Mouse (Mus musculus): Measurements from ENCODE around the gene Tmc3.

The Tmc3 gene

GRCm38 (mm10) chr7:83584639-83585471, at the start of gene Tmc3:
Gene Tmc3, plus strand, starts transcription at chr7:83584927.
- no peak for DNase-seq (ENCODE audit: low spot score)

DNA sequence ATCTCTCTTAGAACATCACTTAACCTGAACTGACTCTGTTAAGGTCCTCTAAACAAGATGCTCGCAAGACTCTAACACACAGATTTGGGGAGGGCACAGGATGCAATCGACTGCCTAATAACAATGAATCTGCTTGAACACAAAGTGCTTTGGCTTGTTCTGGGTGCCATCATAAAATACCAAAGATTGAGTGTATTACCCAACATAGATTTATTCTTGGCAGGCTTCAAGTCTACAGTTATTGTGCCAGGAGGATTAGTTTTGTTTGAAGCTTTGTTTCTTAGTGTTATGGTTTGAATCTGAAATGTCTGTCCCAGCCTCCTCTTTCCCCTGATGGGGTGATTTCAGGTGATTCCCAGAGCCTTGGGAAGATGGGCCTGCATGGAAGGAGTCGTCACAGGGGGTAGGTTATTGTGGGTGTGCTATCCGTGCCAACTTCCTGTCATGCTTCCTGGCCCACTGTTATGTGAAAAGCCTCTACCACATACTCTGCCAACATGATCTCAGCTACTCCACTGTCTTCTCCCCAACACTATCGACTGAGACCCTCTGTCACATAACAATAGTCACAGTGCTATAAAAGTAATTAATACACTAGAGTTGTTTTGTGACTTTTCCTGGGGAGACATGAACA, 43.1 kb upstream of the Tmc3 start:
- no peak for DNase-seq (ENCODE audit: low spot score)

- DNase-seq (ENCODE audit: low spot score), result no peak
Measured at GRCm38 (mm10) chr7:83548686-83549352, 35.9 kb upstream of the Tmc3 start.

DNA sequence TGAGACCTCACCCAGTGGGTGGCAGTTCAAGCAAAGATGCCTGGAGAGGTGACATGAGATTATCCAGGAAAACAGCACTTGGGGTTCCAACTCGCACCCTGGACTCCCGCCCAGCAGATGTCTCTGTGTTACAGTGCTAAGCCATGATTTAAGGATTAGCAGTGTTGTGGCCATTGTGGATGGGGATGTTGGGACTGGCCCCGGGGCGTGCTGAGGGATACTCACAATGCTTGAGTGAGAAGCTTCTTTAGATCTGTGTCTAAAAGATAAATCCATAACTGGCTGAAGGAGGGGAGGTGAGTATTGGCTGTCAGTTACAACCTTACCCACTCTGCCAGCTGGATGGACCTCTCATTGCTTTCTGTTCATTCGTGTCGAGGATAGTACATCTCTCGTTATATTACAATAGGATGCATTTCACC, 35.4 kb upstream of the Tmc3 start:
- DNase-seq (ENCODE audit: low spot score), result no peak

GRCm38 (mm10) chr7:83549951-83550407, 34.7 kb upstream of the Tmc3 start:
- DNase-seq (ENCODE audit: low spot score), result peak; percentile 34

GRCm38 (mm10) chr7:83554477-83554876, 30.2 kb upstream of the Tmc3 start:
- DNase-seq (ENCODE audit: low spot score), result no peak

GRCm38 (mm10) chr7:83556488-83556887, 28.2 kb upstream of the Tmc3 start:
- no peak for DNase-seq (ENCODE audit: low spot score)

DNA sequence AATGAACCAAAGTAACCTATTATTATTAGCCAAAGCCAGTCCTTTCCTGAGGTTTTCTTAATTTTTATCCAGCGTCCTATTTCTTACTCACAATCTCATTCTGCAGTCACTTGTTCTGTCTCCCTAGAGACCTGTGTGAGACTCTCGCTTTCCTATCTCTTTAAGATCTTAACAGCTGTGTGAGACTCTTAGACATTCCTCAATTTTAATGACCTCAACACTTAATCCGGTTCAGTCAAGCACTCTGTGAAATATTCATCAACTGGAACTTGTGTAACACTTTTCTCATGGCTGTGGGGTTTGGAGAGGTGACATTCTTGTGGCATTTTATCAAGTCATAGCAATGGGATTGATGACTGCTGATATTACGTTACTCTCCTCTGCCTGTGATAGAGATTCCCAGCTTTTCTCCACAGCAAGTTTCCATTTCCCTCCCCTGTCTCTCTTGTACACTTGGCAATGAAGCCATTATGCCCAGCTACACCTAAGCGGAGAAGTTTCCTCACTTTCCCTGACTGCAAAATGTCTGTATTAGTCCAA, 25.9 kb upstream of the Tmc3 start:
- peak; percentile 10 for DNase-seq (ENCODE audit: low spot score)

- no peak for DNase-seq (ENCODE audit: low spot score)
Measured at GRCm38 (mm10) chr7:83559495-83559894, 25.2 kb upstream of the Tmc3 start.

GRCm38 (mm10) chr7:83561849-83562248, 22.9 kb upstream of the Tmc3 start:
- no peak for DNase-seq (ENCODE audit: low spot score)

DNA sequence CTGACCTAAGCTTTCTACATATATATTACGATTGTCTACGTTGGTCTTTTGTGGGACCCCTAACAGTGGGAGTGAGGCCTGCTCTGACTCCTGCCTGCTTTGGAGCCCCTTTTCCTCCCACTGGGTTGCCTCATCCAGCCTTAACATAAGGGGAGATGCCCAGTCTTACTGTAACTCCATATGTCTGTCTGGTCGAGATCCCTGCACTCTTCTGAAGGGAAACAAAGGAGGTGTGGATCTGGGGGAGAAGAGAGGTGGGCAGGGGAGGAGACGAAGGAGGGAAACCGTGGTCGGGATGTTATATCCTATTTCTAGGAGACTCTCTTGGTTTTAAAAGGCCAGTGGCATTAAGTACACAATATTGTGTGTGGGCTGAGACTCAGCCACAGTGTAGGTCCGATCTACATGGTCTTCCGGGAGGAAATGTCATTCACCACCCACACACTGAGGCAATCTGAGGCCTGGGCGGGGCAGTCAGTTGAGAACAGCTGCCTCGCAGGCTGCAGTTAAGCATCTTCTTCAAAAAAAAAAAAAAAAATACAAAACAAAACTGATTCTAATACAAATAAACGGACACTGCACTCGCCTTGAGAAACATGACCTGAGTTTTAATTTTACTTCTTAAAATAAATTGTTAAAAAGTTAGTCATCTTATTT, 20.0 kb upstream of the Tmc3 start:
- DNase-seq (ENCODE audit: low spot score), result peak; percentile 55

DNA sequence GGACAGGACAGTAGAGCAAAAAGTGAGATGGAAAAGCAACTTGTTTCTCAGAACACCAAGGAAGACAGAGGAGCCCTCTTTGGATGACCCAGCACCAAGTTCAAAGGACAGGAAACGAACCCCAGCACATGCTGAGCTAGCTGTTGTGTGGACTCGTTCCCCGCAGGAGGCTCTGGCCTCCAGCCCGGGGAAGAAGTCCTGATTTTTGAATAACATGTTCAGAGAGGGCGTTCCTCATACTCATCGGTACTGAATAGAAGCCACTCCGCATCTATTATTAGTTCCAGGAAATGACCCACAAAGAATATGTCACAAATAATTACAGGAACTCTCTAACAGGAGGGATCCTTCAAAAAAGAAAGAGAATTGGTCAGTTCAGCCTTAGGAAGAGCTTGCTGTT, 18.8 kb upstream of the Tmc3 start:
- DNase-seq (ENCODE audit: low spot score), result peak; percentile 34

- DNase-seq (ENCODE audit: low spot score), result peak; percentile 36
Measured at GRCm38 (mm10) chr7:83567841-83568500, 16.8 kb upstream of the Tmc3 start.

GRCm38 (mm10) chr7:83568815-83569214, 15.9 kb upstream of the Tmc3 start:
- DNase-seq (ENCODE audit: low spot score), result no peak

DNA sequence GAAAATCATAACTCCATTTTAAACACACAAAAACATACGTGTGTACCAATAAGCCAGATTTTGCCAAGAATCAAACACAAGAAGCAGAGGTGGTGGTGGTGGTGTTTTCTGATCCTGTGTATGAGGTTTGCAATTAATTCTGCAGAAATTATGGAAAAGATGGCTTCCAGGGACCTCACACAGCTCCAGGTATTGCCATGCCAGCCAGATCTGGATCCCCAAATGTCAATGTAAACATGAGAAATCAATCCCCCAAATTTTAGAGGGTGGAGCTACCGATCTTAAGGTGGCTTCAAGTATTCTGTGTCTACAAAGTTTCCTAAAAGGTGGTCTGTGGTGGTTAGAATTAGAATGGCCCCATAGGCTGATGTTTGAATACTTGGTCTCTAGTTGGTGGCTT, 15.3 kb upstream of the Tmc3 start:
- DNase-seq (ENCODE audit: low spot score), result no peak

GRCm38 (mm10) chr7:83571077-83571476, 13.7 kb upstream of the Tmc3 start:
- DNase-seq (ENCODE audit: low spot score), result no peak

- DNase-seq (ENCODE audit: low spot score), result no peak
Measured at GRCm38 (mm10) chr7:83571901-83572300, 12.8 kb upstream of the Tmc3 start.

DNA sequence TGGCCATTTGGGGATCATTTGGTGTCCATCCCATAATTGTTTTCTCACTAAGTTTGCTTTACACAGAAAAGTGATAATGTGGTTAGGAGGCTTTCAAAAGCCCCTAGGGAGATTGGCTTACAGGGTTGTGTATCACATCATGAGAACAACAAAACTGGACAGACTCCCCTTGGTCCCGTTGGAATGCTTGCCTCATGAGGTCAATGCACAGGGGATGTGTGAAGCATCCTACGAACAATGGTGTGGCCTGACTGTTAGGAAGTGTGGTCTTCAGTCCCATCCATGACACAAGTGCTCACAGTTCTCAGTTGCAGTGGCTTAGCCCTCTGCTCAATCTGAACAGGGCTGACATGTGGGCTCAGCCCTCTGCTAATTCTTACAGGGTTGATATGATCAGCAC, 12.3 kb upstream of the Tmc3 start:
- DNase-seq (ENCODE audit: low spot score), result no peak

- no peak for DNase-seq (ENCODE audit: low spot score)
Measured at GRCm38 (mm10) chr7:83580946-83581345, 3.8 kb upstream of the Tmc3 start.

DNA sequence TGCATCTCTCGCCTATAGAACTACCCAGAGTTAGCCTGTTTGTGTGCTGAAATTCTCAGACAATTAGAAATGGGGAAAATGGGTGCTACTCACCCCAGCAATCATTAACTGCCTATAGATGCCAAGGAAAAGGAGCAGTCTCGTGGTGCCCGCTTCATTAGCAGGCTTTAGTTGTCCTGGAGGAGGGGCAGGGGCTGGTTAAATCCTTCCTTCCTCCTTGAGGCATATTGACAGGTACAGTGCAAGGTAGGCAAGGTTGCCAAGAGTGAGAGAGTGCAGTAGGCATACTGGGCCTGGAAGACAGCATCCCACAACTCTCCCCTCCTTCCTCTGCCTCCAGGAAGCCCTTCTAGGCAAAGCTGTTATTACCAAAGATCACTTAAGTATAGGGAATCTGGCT, 9.3 kb downstream of the Tmc3 start:
- DNase-seq (ENCODE audit: low spot score), result no peak

GRCm38 (mm10) chr7:83597063-83597462, 12.3 kb downstream of the Tmc3 start:
- no peak for DNase-seq (ENCODE audit: low spot score)

Measured in lung, postnatal 25 days (tissue).